ENCODE assay signal across 30 mouse cellular contexts in genomic region chr7:92689101-92689500, GRCm38 (mm10). TPM values are rescaled to one million over a fixed set of nuclear protein-coding genes. Genes with fewer than 3 reads are reported as not detected.
"Had no signal": no experiment of that assay in that cellular context is flagged by ENCODE, and none has a peak within 500 bp of the region (broad histone marks: within the 10 kb centered on the region; RNA-seq: fewer than 3 reads in every experiment).

No protein-coding gene starts in this region.

- H3K36me3 ChIP-seq: embryonic facial prominence, embryonic 10.5 days; embryonic facial prominence, embryonic 12.5 days; embryonic facial prominence, embryonic 13.5 days; embryonic facial prominence, embryonic 15.5 days; forebrain, embryonic 10.5 days; forebrain, embryonic 12.5 days; forebrain, embryonic 15.5 days; heart, embryonic 10.5 days had no signal

- H3K27me3 ChIP-seq: embryonic facial prominence, embryonic 12.5 days; embryonic facial prominence, embryonic 13.5 days; embryonic facial prominence, embryonic 15.5 days; forebrain, embryonic 12.5 days; forebrain, embryonic 13.5 days; forebrain, embryonic 15.5 days had no signal

- ATAC-seq: forebrain, embryonic 13.5 days; forebrain, embryonic 14.5 days; forebrain, embryonic 15.5 days; forebrain, embryonic 16.5 days; forebrain, postnatal 0 days had no signal

- H3K4me1 ChIP-seq: embryonic facial prominence, embryonic 10.5 days; embryonic facial prominence, embryonic 12.5 days; embryonic facial prominence, embryonic 13.5 days; embryonic facial prominence, embryonic 15.5 days; forebrain, embryonic 10.5 days; forebrain, embryonic 12.5 days; forebrain, embryonic 13.5 days; forebrain, embryonic 15.5 days; heart, embryonic 10.5 days had no signal

- H3K4me3 ChIP-seq: embryonic facial prominence, embryonic 10.5 days; embryonic facial prominence, embryonic 12.5 days; embryonic facial prominence, embryonic 13.5 days; embryonic facial prominence, embryonic 15.5 days; erythroblast, embryonic 14.5 days; forebrain, embryonic 10.5 days; forebrain, embryonic 12.5 days; forebrain, embryonic 13.5 days; forebrain, embryonic 15.5 days; gastrocnemius, adult 2 months; heart, adult 2 months; heart, embryonic 10.5 days had no signal

- DNase-seq: cerebellum, adult 2 months; cerebellum, adult 8-10 months; cerebellum, adult 9-10 months; cerebellum, adult 9-11 months; cerebellum, postnatal 14 days; cerebellum, postnatal 25 days; cerebellum, postnatal 36 days; embryo, embryonic 11 days; forebrain, postnatal 0 days; gastrocnemius, adult 2 months; gastrocnemius, postnatal 10 days; gastrocnemius, postnatal 14 days; gastrocnemius, postnatal 25 days; gastrocnemius, postnatal 36 days; heart, adult 11 months; heart, adult 18-20 months; heart, adult 2 months had no signal

- H3K27ac ChIP-seq: embryonic facial prominence, embryonic 10.5 days; embryonic facial prominence, embryonic 12.5 days; embryonic facial prominence, embryonic 13.5 days; embryonic facial prominence, embryonic 15.5 days; forebrain, embryonic 10.5 days; forebrain, embryonic 12.5 days; forebrain, embryonic 13.5 days; forebrain, embryonic 15.5 days; gastrocnemius, adult 2 months; heart, adult 2 months; heart, embryonic 10.5 days had no signal

RNA-seq across cellular contexts. Expression of gene Ankrd42, which starts 52.2 kb away (rescaled TPM):
- total RNA-seq: granulocyte monocyte progenitor cell, adult 5-6 weeks had no signal

RNA-seq across cellular contexts. Expression of gene Rab30, which starts 52.3 kb away (rescaled TPM):
- total RNA-seq: granulocyte monocyte progenitor cell, adult 5-6 weeks had no signal
